Mouse (Mus musculus): ENCODE data around the gene Armh4. TPM values are rescaled to one million over a fixed set of nuclear protein-coding genes. Genes with fewer than 3 reads are reported as not detected.

Gene Armh4
- total RNA-seq, 2 experiments from 2014 or later, result 1.3 to 1.8 TPM

DNA sequence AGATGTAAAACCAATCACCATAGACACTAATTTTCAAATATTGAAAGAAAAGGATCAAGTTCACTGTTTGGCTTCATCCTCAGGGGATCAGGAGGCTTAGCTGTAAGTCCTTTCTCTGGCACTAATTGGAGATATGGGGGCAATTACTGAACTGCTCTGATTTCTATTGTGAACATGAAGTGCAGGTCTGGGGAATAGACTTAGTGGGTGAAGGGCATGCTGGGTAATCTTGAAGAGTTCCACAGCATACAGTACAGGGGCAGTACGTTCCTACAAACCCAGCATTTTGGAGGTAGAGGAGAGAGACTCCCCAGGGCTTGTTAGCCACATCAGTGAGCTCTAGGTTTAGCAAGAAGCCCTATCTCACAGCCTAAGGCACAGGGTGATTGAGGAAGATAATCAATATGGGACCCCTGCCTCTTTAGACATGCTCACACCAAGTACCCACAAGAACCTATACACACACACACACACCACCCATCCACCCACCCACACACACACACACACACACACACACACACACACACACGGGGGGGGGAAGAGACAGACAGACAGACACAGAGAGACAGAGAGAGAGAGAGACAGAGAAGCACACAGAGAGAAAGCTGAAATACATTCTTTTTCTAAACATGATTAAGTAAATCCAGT is 44.6 kb downstream of the Armh4 start:
- no peak for DNase-seq (ENCODE audit: low spot score)

DNA sequence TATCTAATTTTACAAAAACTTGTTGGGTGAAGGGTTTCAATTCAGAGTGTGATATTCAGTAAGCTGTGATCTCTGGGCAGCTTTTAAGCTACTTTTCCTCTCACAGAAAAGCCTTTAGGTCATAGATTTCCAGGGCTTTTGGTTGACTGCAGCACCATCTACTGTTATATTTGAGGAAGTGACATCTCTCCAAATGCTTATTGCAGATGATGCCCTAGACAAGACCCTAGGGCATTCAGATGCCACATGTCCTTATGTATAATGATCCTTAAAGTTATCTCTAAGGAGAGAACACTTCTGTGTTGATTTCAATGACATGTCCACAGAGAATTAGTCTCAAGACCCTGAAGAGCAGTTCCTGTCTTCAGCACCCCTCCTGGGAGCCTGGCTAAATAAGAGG is 49.2 kb downstream of the Armh4 start:
- no peak for DNase-seq (ENCODE audit: low spot score)

DNA sequence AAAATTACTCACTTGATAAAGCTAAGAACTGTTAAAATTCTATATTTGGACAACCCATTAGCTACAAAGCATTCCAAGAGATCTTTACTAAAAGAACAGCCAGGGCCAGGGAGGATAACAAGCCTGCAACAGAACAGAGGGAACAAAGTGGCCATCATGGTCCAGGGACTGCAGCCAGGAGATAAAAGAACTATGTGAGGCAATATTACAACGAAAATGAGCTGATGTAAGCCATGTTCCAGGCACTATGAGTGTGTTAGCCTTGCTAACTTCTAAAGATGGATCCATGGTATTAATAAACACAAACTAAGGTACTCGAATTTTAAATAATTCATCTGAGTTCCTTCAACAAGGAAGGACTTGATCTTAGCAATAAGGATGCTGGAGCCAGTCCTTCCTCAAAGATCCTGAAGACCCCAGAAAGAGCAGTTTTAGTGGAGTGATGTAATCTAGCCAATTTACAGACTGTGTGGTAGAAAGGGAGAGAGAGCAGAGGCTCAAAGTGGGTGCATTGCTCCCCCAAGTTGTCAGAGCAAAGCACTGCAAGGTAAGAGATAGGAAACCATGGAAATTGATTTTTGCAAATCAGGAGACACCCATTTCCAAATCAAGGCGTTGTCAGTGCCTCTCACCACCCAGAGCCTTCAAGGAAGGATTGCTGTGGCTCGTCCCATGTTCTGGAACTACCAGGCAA is 59.7 kb downstream of the Armh4 start:
- DNase-seq (ENCODE audit: low spot score), result peak; percentile 3

DNA sequence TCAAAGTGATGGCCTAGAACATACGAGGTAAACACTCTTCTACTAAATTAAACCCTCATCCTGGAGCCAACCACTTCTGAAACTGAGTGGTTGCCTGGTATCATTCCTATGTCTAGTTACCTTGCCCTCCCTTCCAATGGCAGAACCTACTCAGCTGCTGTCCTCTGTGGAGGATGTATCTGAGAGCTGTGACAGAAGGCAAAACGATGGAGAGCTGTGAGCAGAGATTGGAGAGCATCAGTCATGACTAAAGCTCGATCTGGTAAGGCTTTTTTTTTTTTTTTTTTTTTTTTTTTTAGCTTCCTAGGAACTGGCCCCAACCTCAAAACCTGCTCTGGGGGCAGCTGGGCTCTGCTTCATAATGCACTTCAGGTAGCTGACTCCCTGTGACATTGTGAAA is 60.4 kb downstream of the Armh4 start:
- DNase-seq (ENCODE audit: low spot score), result no peak

DNA sequence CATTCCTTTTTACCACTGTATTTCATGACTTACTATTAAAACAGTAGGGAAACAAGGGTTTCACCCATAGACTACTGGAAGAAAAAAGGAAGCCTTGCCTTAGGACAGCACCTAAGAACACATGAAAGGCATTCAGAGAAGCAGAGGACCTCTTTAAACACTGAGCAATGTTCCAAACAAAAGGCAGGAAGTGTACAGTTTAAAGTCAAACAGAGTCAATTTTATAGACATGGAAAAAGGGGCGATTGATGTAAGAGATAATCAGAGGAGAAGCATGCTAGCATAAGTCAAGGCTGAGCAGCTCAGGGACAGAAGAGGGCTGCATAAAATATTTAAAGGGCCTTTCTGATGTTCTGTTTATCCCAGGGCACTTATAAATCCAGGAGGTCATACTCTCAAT is 61.9 kb downstream of the Armh4 start:
- DNase-seq (ENCODE audit: low spot score), result no peak

DNA sequence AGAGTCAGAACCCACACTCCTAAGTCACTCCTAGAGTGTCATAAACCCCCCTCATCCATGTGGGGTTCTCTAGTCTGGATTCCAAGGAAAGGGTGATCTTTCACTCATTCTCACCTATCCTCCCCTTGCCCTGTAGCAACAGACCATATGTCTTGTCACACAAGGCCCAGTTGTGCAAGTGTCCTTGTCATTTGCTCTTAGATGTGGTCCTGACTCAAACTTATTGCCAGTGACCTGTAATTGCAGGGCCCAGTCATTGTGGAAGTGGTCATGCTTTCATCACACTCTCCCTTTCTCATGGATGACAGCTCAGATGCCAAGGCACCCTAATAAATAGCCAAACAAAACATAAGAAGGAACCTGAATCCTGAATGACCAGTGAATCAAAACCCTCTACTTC is 63.5 kb downstream of the Armh4 start:
- no peak for DNase-seq (ENCODE audit: low spot score)

DNA sequence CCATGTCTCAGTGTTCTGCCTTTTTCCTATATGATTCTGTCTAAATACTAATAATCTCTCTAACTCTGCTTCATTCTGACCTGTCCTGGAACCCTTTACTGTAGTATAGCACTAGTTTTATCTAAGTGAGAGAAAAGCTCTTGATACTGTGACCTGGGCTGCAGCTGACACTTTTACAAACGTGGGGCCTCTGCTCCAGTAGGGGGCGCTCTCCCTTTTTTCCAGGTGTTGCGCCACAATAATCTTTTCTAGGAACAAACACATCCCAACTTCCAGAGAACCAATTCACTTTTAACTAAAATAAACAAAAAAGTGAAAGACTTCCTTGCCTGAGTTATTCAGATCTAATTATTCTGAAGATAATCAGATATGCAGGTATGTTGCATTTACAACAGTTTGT is 72.2 kb downstream of the Armh4 start:
- no peak for DNase-seq (ENCODE audit: low spot score)

DNA sequence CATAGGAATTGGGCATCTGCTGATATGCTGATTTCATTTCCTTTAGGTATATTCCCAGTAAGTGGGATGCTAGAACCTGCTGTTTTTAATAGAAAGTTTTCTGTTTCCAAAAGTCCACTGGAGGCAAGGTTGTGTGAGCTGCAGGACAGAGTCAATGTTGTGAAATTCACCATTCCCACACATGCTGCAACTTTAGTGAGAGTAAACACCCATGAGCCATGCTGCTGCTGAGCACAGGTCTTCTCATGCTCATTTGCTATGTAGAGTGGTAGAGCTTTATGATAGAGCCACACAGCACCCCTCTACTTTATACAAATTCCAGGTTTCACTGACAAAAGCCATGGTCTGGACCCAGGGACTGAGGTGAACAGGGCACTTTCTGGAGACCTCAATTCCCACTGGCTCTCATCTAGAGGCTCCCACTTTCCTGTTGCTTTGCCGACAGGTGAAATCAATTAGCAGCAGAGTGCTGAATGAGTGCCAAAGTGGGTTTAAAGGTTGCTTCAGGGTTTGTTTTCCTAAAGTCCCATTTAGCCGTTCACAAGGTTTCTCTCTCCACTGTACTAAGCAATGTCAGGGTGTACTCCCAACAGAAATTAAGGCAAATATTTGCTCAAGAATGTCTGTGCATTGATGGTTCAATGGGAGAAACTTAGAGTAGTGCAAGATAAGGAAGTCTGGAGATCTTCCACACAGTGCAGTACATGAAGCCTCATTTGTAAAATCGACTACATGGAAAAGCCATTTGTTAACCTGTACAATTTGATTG is 79.6 kb downstream of the Armh4 start:
- DNase-seq (ENCODE audit: low spot score), result no peak

DNA sequence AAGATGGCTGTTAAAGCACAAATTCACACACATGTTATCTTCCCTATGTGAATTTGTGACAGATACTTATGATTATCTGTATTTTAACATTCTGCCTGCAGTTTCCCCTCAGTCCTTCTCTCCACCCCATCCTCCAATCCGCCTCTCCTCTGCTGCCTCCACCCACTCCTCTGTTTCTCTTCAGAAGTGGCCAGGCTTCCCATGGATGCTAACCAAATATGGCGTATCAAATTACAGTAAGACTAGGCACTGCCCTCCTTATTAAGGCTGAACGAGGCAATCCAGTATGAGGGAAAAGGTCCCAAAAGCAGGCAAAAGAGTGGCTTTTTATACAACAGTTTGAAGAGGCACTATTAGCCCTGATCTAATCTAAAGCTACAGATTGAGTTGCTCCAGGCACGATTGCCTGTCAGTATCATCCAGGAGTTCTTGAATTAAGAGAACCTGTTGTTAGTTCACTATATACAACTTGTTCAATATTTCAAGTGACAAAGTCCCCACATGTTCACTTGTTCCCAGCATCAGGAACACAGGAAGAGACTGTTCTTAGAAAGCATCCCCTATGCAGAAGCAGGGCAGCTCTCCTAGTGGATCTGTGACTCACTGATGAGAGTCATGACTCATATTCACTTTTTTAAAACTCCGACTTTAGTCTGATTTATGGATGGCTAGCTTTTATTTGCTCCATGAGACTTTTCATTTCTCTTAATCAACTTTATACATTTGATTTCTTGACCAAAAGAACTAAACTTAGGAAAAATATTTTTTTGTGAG is 103.5 kb downstream of the Armh4 start:
- no peak for DNase-seq (ENCODE audit: low spot score)

DNA sequence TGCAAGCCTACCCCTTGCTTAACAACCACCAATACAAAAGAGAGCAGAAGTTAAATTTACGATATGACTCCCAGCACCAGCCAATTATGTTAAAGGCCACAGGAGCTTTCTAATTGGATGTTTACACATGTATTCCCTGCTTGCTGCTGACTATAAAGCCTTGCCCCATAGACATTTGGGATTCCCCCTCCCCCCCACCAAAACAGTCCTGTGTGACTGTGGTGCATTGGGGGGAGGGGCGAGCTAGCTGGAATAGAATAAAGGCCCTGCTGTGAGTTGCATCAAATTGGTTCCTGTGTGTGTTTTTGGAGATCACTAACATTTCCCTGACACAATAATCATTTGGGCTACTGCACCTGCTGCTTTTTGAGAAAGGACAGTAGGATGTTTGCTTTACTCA is 106.6 kb downstream of the Armh4 start:
- DNase-seq (ENCODE audit: low spot score), result no peak

DNA sequence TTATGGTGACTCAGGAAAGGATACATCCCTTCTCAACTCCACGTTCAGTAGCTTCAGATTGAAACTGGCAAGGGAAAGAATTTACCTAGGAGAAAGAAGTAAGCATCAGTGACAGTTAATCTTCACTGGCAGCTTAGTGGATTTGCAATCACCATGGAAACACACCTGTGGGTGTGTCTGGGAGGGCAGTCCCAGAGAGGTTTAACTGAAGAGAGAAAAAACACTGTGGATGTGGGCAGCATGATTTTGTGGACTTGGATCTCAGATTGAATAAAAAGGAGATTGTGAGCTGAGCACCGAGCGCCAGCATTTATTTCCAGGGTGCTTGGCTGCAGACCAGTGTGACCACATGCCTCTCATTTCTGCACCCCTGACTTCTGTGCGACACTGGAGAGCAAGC is 122.7 kb downstream of the Armh4 start:
- DNase-seq (ENCODE audit: low spot score), result no peak

DNA sequence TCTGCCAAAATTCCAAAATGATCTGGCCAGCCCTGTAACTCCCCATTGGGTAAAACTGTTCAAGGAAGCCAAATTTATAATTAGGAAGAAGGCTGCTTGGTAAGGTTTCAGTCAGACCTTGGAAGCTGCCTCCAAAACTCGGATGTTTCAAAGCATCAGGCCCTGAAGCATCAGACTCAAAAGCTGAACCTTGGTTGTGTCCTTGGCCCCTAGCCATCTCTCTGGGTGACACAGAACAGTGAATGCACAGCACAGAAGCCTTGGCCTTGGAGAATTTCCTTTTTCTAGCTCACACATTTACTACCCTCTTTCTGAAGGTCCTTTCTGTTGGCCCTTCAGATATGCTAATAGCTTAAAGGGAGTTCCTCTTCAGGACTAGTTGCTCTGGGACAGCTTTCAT is 134.0 kb downstream of the Armh4 start:
- no peak for DNase-seq (ENCODE audit: low spot score)

DNA sequence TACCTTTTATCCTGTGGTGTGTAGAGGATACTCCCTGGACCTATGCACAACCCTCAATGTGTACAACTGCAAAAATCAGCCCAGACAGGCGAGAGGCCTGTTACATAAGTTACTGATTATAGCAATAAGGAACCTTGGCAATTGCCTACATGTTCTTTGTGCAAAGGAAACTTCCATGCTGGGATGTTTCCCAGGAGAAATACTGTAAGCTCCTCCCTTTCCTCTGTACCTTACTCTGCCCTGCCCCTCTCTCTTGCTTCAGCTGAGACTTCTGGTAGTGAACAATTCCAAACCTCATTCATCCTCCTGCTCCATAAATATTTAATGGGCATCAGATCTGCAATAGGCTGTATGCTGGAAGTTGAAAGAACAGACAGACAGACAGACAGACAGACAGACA is 145.8 kb downstream of the Armh4 start:
- no peak for DNase-seq (ENCODE audit: low spot score)

DNA sequence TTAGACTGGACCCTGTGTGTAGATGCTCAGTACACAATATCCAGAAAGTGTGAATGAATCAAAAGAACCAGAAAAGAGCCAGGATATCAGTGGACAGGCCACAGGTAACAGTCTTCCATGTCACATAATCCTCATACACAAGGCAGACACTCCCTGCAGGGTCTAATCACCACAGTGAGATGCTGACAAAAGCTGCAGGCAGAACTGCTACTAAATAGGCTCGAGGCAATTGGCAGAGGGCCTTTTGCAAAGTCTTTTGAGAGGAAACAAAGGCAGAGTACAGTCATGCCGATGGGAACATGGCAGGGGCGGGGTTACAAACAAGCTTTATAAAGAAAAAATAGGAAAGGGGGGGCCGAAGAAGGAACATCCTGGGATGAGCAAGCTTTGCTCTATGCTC is 157.1 kb downstream of the Armh4 start:
- DNase-seq (ENCODE audit: low spot score), result no peak

Other genes with a start within 250 kb of the Armh4 start
- not detected for gene Olfr722, start 118.6 kb upstream of the Armh4 start, total RNA-seq (2021)
- not detected for gene Olfr723, start 148.4 kb upstream of the Armh4 start, total RNA-seq (2021)
- not detected for gene Olfr724, start 179.9 kb upstream of the Armh4 start, total RNA-seq (2021)